Mouse (Mus musculus) G1E (cell line): ENCODE measurements at regions not wholly inside any gene's neighbourhood (a gene's known extent, or its start where the extent isn't known, plus 50 kb on each side); places are given as distances from the start of the nearest gene placed in this dataset.

ENCODE experiments used
- ATAC-seq: 2 replicates; pipeline ENCODE4 v1.8.0; 2016; ENCODE audit warnings: mild to moderate bottlenecking; ENCODE audit not compliant: insufficient number of reproducible peaks, poor library complexity, low FRiP score, severe bottlenecking; ENCODE audit errors: extremely low read depth
- DNase-seq: peaks from one replicate; pipeline ENCODE4 v3.0.0; 2012; ENCODE audit warnings: low spot score
- H3K27me3 ChIP-seq: 2 replicates; pipeline ENCODE4 v1.6.1; 2012; ENCODE audit warnings: mild to moderate bottlenecking, low read length, inconsistent platforms; ENCODE audit not compliant: insufficient read depth
- H3K36me3 ChIP-seq: replicated peaks from 2 replicates; pipeline ENCODE3; 2012; ENCODE audit warnings: mild to moderate bottlenecking, inconsistent platforms
- H3K4me1 ChIP-seq: 2 replicates; pipeline ENCODE4 v1.6.1; 2012; ENCODE audit warnings: low read depth, low read length, inconsistent platforms, mixed read lengths; ENCODE audit not compliant: insufficient read depth
- H3K4me3 ChIP-seq: 2 replicates; pipeline ENCODE4 v1.5.1; 2012; ENCODE audit warnings: low read depth, mild to moderate bottlenecking, inconsistent platforms, low read length, moderate library complexity, mixed read lengths
- H3K9me3 ChIP-seq: replicated peaks from 2 replicates; pipeline ENCODE4 v1.6.1; 2012; ENCODE audit warnings: inconsistent platforms
- CTCF ChIP-seq: IDR thresholded peaks from 2 replicates; pipeline ENCODE4 v1.5.1; 2012; ENCODE audit warnings: low read depth, low read length, inconsistent platforms, mixed read lengths
- GATA1 ChIP-seq: IDR thresholded peaks from 2 replicates; pipeline ENCODE4 v1.6.1; 2012; ENCODE audit warnings: borderline replicate concordance, low read length, inconsistent platforms, mixed read lengths
- GATA2 ChIP-seq: IDR thresholded peaks from 2 replicates; pipeline ENCODE4 v1.6.1; 2012; ENCODE audit warnings: low read depth, low read length, inconsistent platforms, borderline replicate concordance
- POLR2AphosphoS5 ChIP-seq: IDR thresholded peaks from 2 replicates; pipeline ENCODE4 v1.6.1; 2012; ENCODE audit warnings: low read depth, low read length, inconsistent platforms; ENCODE audit not compliant: insufficient replicate concordance
- TAL1 ChIP-seq: conservative IDR thresholded peaks from 2 replicates; pipeline ENCODE4 v1.6.1; 2012; ENCODE audit warnings: low read depth, low read length, inconsistent platforms, mixed read lengths

GRCm38 (mm10) chr1:187441668-187442193 is 166.9 kb upstream of the Esrrg start:
- Histone ChIP-seq H3K9me3 (peaks cover 45% of the 10 kb centered on the region), H3K4me3 (no peak overlapping the region), H3K36me3 (no peaks in the 10 kb centered on the region), H3K4me1 (no peaks in the 10 kb centered on the region), H3K27me3 (no peaks in the 10 kb centered on the region)
- TF ChIP-seq GATA2: no peak
- no peak for TF ChIP-seq POLR2AphosphoS5
- TF ChIP-seq GATA1: no peak
- no peak for TF ChIP-seq TAL1
- no peak for TF ChIP-seq CTCF
- no peak for DNase-seq
- no peak for ATAC-seq

GRCm38 (mm10) chr1:187446511-187446910 is 162.1 kb upstream of the Esrrg start:
- Histone ChIP-seq H3K4me1 (no peaks in the 10 kb centered on the region), H3K9me3 (peaks cover 53% of the 10 kb centered on the region), H3K27me3 (no peaks in the 10 kb centered on the region), H3K4me3 (no peak overlapping the region), H3K36me3 (no peaks in the 10 kb centered on the region)
- DNase-seq (no peak), ATAC-seq (no peak)
- TF ChIP-seq CTCF (no peak), POLR2AphosphoS5 (no peak), TAL1 (no peak), GATA1 (no peak), GATA2 (no peak)

GRCm38 (mm10) chr1:187448173-187448572 is 160.4 kb upstream of the Esrrg start:
- H3K27me3 ChIP-seq: no peaks in the 10 kb centered on the region
- no peak for DNase-seq
- no peak for ATAC-seq
- no peak overlapping the region for H3K4me3 ChIP-seq
- peaks cover 59% of the 10 kb centered on the region for H3K9me3 ChIP-seq
- H3K4me1 ChIP-seq: no peaks in the 10 kb centered on the region
- no peak for TF ChIP-seq CTCF
- no peak for TF ChIP-seq GATA2
- TF ChIP-seq GATA1: no peak
- TF ChIP-seq TAL1: no peak
- no peak for TF ChIP-seq POLR2AphosphoS5
- H3K36me3 ChIP-seq: no peaks in the 10 kb centered on the region

GRCm38 (mm10) chr1:187450106-187450505 is 158.5 kb upstream of the Esrrg start:
- no peaks in the 10 kb centered on the region for H3K4me1 ChIP-seq
- H3K27me3 ChIP-seq: no peaks in the 10 kb centered on the region
- ATAC-seq (no peak), DNase-seq (no peak)
- peaks cover 58% of the 10 kb centered on the region for H3K9me3 ChIP-seq
- no peaks in the 10 kb centered on the region for H3K36me3 ChIP-seq
- no peak overlapping the region for H3K4me3 ChIP-seq
- TF ChIP-seq POLR2AphosphoS5: no peak
- TF ChIP-seq CTCF: no peak
- TF ChIP-seq TAL1: no peak
- TF ChIP-seq GATA1: no peak
- TF ChIP-seq GATA2: no peak

- DNase-seq: no peak
- Histone ChIP-seq H3K4me1 (no peaks in the 10 kb centered on the region), H3K36me3 (no peaks in the 10 kb centered on the region), H3K9me3 (peaks cover 60% of the 10 kb centered on the region), H3K4me3 (no peak overlapping the region), H3K27me3 (no peaks in the 10 kb centered on the region)
- ATAC-seq: no peak
- TF ChIP-seq GATA1: no peak
- TF ChIP-seq GATA2: no peak
- TF ChIP-seq POLR2AphosphoS5: no peak
- TF ChIP-seq TAL1: no peak
- no peak for TF ChIP-seq CTCF
These were observed 156.4 kb upstream of the Esrrg start for GRCm38 (mm10) chr1:187452189-187452588.

GRCm38 (mm10) chr1:187454431-187454830 is 154.2 kb upstream of the Esrrg start:
- Histone ChIP-seq H3K9me3 (peaks cover 45% of the 10 kb centered on the region), H3K36me3 (no peaks in the 10 kb centered on the region), H3K4me3 (no peak overlapping the region), H3K27me3 (no peaks in the 10 kb centered on the region), H3K4me1 (no peaks in the 10 kb centered on the region)
- no peak for ATAC-seq
- TF ChIP-seq GATA1 (no peak), GATA2 (no peak), TAL1 (no peak), CTCF (no peak), POLR2AphosphoS5 (no peak)
- DNase-seq: no peak

- TF ChIP-seq GATA2: no peak
- no peak for TF ChIP-seq TAL1
- no peak for TF ChIP-seq GATA1
- H3K4me3 ChIP-seq: no peak overlapping the region
- H3K36me3 ChIP-seq: no peaks in the 10 kb centered on the region
- DNase-seq: no peak
- H3K4me1 ChIP-seq: no peaks in the 10 kb centered on the region
- H3K27me3 ChIP-seq: no peaks in the 10 kb centered on the region
- no peak for ATAC-seq
- peaks cover 28% of the 10 kb centered on the region for H3K9me3 ChIP-seq
These were observed 123.8 kb upstream of the Esrrg start for GRCm38 (mm10) chr1:187484821-187485220.
